Mouse (Mus musculus): ENCODE results near the gene Slco3a1. TPM values are rescaled to one million over a fixed set of nuclear protein-coding genes. Genes with fewer than 3 reads are reported as not detected.
A peak's percentile ranks its signal among the peaks of the same experiment; 100 is the strongest.

Gene Slco3a1
- total RNA-seq, 2 experiments from 2014 or later: 44.7 to 47.7 TPM

DNA sequence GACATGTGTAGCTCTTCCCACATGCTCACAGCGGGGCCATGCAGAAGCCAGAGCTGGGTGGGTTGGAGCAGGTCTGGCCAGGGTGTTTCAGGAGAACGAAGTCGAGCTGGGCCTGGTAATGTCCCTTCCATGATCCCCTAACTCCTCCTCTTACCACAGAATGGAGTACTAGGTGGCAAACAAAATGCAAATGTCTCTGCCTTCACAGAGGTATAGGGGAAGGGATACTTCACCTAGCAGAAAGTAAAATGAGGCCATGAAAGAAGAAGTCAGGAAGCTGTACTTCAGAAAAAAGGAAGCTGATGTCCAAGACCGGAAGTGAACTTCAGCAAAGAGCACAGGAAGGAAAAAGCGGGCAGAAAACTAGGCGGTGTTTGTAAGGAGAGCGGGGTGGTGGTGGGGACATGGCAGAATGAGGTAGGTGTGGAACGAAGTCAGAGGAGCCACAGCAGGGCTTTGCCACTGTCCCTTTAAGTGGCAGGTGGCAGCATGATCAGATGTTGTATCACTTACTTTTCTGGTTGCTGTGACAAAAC is 214.1 kb downstream of the Slco3a1 start:
- DNase-seq: no peak

DNA sequence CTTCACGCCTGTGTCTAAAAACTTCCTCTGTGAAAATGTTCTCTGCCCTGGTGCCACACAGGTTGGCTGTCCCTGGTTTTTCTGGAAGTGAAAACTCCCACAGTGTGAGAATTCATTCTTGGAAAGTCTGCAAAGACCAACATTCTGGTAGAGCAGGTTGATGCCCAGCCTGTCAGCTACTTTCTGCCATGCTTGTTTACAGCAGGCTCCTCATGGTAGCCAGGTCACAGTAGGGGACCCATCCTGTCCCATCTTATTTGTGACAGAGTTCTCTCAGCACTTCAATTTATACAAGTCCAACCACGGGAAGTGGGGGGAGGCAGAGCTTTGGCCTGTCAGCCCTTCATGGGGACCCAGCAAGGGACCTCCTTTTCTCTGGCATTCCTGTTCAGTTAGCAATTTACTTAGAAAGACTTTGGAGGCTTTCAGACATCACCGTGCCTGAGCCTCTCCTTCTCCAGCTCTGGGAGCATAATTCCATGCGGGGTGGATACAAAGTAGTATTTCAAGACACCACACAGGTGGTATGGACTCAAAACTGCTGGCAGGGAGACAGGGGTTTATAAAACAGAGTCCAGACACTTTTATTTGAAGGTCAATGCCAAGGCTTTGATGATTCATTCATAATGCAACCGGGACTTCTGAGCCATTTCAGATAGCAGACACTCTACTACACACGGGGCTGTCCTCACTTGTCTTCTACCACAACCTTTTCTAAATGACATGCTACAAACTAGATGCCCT is 216.7 kb downstream of the Slco3a1 start:
- no peak for DNase-seq

DNA sequence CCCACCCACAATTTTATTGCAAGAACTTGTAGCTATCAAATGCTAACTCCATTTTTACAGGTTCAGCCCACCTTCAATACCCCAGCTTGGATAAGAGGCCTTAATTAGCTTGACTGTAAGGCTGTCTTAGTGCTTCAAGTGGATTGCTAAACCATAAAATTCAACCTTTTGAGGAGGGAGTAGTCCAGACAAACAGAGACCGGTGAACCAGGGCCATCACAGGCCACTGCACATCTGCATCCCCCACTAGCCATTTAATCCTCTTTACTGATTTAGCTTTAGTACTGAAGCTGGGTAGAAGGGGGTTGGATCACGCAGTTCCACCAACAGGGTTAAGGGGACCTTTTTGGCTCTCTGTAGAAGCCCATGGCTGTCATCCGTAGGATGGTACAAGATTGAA is 222.3 kb downstream of the Slco3a1 start:
- DNase-seq: no peak

DNA sequence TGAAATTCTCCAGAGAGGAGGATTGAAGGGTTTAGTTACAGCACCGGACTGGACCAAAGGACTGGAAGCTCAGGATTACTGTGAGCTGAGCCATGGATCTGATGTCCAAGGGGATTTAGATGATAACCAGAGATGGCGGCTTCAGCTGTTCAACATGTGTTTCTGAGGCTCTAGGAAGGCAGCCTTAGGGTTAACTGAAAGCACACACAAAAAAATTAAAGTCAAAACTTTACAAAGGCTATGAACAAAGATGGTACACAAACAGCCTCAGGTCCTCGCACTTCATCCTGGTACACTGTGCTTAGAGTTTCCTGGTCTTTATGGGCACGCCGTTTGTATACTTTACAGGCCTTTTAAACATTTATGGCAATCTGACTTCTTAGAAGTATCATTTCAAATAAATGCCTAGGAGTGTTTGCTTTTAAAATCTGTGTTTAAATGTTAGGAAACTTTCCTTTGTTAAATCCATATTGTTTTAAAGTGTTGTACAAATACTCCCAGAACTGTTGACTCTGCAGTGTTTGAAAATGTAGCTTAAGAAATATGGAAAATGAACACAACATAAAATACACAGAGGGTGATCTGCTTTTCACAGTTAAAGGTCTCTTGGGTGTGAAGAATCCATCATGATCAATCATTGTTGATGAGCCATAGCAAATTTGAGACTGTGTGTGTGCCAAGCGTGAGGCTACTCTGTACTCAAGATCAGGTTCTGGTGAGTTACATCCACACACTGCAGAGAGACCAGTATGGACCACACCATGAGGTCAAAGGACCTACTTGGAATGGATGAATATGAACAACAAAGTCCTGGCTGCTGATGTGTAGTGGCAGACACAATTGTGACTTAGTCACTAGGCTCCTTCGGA is 223.5 kb downstream of the Slco3a1 start:
- DNase-seq: no peak

DNA sequence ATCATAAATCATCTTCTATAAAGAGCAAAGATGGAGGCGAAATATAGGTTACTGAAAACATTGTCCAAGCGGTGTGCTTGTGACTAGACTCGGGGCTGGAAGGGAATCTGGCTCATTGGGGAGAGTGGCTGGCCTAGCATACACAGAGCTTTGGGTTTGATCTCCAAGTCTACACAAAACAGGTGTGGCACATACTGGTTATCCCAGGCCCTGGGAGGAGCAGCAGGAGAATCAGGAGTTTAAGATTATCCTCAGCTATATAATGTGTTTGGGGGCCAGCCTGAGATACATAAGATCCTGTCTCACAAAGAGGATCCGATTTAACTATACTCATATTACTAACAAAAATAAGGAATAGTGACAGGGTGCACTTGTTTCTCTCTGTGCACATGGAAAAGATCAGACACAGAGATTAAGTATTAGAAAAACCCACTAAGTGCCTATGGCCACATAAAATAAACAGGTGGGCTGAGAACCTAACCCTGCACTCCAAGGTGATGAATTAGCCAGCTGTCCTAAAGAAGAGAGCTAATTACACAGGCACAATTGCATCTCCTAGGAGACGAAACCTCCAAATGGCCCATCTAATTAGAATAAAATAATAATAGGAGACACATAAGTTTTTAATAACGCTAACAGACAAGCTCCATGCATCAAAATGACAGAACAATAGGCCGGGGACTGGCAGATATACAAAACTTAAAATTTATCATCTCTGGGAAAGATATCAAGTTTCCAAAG is 224.3 kb downstream of the Slco3a1 start:
- no peak for DNase-seq

GRCm38 (mm10) chr7:74329004-74329403 is 225.6 kb downstream of the Slco3a1 start:
- no peak for DNase-seq

- DNase-seq: no peak
Measured at GRCm38 (mm10) chr7:74327716-74328115, 226.9 kb downstream of the Slco3a1 start.

DNA sequence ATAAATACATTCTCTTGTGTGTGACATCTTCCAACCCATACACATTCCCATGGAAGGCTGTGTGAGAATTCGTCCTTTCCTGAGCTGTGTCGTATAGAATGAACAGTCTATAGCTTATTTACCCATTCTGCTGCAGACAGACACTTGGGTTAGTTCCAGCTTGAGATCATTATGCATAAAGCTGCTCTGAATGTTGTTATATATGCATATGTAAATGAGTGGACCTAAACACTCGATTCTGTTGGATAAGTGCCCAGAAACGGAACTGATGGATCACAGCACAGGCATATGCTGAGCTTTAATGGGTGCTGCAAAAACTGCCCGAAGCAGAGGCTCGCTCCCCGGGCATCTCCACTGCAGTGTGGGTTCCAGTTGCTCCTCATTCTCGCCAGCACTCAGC is 229.5 kb downstream of the Slco3a1 start:
- DNase-seq: no peak

GRCm38 (mm10) chr7:74323683-74324082 is 230.9 kb downstream of the Slco3a1 start:
- peak; percentile 20 for DNase-seq

- no peak for DNase-seq
Measured at GRCm38 (mm10) chr7:74323194-74323593, 231.4 kb downstream of the Slco3a1 start.

GRCm38 (mm10) chr7:74320635-74321034 is 233.9 kb downstream of the Slco3a1 start:
- DNase-seq: no peak

DNA sequence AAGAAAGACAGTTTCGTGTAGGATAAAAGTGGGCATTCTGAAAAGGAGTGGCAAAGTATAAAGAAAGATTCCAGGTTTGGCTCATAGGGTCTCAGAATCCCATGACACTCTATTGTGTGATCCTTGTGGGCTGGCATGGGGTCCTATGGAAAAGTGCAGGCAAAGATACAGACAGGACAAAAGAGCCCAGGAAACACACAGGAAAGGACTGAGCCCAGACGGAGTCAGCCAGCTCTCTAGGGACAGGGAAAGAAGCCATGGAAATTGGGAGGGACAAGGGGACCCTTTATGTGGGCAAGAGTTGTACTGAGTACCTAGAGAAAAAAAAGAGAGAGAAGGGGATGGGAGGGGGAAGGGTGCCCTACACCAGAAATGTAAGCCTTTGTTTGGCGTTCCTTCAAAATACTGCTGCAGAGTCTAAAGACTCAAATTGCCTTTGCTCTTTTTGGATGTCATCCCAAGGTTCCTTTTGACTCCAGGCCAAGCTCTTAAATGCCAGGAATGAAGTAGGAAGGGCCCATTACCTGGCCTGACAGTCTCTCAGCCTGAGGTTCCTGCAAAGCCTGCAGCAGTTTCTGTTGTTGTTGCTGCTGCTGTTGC is 238.6 kb downstream of the Slco3a1 start:
- DNase-seq: peak; percentile 8

DNA sequence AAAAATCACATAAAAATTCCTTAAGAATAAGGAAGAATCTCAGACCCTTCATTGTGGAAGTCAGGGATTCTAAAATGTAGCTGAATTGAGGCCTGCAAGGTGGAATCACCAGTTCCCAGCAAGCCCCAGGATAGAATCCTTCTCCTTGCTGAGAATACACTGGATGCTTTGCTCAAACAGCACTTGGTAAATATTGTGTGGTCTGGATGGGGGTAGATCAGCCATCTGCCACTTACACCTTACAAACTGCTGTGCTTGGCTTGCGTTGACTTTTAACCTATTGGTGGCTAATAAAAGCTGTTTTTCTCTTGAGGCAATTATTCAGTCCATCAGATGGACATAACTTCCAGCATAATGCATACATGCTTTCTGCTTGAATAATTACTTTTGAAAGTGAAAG is 240.3 kb downstream of the Slco3a1 start:
- no peak for DNase-seq

DNA sequence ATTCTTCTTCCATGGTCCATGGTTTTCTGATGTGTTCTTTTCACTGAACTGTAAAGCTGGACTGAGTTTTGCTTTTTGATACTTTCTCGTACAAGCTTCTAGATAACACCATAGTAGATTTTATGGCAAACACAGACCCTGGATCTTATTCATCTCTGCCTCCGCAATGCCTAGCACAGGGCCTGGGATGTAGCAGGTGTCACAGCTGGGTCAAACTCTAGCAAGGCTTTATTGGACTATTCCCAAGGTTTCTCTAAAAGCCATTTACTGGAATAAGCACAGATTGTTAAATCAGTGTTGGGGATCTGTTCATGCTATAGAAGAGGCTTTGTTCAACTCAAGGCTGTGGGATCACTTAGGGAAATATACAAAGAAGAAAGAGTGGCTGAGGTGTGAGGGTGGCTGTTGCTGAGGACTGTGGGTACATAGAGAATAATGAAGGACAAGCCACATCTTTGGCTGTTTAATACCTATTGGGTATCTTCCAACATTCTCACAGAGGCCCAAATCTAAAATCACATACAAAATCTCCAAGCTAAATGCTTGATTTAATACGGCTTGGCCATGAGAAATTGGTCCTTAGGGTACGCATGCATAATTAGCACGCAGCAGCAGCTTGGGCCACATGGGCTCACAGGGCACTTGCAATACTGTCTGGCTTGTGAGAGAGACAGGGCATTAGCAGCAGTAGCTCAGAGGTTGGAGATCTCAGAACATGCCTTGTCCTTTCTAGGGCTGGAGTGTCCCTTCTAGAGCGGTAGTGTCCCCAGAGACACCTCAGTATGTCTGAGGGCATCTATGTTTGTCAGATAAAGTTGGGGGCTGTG is 241.1 kb downstream of the Slco3a1 start:
- no peak for DNase-seq

DNA sequence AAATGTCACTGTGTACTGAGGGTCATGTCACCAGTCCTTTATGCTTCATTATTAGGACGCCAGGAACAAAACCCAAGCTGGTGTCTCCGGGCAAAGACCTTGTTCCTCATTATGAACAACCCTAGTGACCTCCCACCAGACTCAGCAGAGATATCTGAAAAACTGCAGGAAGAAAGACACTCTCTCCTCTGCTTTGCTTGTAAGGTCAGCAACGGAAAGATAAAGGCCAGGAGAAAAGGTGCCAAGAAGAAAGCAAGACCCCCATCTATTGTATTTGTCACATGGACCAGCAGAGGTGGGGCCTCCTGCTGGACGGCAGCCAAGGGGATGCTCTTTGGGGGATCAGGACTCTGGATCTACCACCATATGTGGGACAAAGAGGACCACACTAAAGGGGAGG is 243.0 kb downstream of the Slco3a1 start:
- no peak for DNase-seq

DNA sequence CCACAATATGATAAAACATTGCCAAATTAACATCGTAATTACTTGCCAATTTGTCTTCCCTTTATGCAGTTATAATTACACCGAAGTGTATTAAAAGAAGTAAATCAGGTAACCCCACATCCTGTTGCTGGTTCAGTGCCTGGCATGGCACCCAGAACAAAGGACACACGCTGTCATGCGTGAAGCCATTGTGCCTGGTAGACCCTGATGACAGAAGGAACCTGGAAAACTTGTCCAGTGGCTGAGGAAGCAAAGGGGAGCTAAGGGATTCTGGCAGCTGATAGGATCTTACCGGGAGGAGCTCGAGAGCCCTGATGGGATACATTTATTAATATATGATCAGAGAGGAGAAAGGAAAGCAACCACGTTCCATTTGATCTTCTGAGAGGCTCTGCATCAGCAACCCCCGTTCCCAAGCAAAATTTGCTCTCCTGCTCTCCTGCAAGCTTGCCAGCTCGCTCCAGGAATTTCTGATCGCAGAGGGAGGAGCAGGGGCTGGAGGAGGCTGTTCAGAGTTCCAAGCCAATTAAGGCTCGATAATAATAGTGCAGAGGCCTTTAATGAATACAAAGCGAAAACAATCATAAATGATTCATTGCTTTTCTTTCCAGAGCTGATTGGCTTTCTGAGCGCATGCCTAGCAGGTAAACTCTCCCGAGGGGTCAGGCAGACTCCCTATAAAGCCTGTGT is 250.8 kb downstream of the Slco3a1 start:
- no peak for DNase-seq

GRCm38 (mm10) chr7:74303081-74303480 is 251.5 kb downstream of the Slco3a1 start:
- no peak for DNase-seq

DNA sequence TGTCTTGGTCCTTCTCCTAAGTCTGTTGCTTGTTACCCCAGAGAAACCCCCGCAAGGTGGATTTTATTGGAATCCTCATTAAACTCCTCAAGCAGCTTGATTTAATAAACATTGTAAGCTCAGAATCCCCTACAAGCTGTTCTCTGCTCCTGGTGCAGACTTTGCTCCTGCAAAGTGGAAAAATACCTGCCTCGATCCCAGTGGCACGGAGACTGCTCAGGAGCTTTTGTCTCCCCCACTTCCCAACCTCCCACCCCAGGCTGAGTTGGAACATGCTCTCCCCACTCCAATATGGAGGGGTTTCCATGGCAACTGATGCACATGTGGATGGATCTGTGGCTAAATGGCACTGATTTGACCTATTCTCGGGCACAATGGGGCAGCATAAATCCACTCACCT is 268.0 kb downstream of the Slco3a1 start:
- no peak for DNase-seq

DNA sequence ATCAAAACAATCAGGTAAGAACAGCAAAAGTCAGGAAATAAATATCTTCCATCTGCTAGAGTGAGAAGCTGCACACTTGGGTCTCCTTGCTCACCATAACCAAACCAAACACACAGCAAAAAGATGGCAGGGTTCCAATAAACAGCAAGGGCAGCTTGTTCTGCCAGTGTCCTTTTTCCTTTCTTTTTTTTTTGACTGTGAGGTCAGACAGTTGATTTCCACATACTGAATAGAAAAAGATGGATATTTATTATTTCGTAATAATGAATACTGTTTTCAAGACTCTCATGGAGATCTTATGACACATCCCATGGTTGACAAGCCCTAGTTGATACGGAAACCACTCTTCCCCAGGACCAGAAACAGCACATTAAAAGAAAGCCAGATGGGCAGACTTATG is 274.2 kb downstream of the Slco3a1 start:
- DNase-seq: no peak

- no peak for DNase-seq
Measured at GRCm38 (mm10) chr7:74279356-74279755, 275.2 kb downstream of the Slco3a1 start.

DNA sequence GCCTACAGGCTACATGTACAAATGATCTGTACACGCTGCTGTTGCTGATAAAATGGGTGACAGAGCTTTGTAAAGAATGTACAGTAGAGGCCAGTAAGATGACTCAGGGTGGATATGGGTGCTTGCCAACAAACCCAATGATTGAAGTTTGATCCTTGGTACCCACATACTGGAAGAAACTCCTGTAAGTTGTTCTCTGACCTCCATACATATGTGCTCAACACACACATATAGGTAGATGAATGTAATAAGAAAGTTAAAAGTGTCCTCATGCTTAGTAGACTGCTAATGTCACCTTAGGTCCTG is 284.5 kb downstream of the Slco3a1 start:
- no peak for DNase-seq

Data from heart, postnatal 4 days (tissue).